Mouse (Mus musculus) kidney, embryonic 14.5 days (tissue): ENCODE measurements around the gene Nlgn1. TPM values are rescaled to one million over a fixed set of nuclear protein-coding genes. Genes with fewer than 3 reads are reported as not detected.

Experiments used
- ATAC-seq: fragments of 200-750 bp; cut with Nextera tagmentation; 2 replicates; pipeline ENCODE4 v1.8.0; 2017; ENCODE audit warnings: moderate number of reproducible peaks, mild to moderate bottlenecking, moderate TSS enrichment, moderate library complexity; ENCODE audit not compliant: low FRiP score, low TSS enrichment
- H3K27ac ChIP-seq: fragments of 300-500 bp; sonication (generic); 2 replicates; pipeline ENCODE4 v1.5.1; 2014; ENCODE audit warnings: low read depth, mild to moderate bottlenecking, low read length, moderate library complexity, mixed read lengths
- H3K27me3 ChIP-seq: fragments of 300-500 bp; sonication (generic); 2 replicates; pipeline ENCODE4 v1.6.1; 2014; ENCODE audit warnings: mild to moderate bottlenecking, low read length; ENCODE audit not compliant: control insufficient read depth, insufficient read depth
- H3K36me3 ChIP-seq: fragments of 300-500 bp; sonication (generic); 2 replicates; pipeline ENCODE4 v1.6.1; 2014; ENCODE audit warnings: low read length, mixed read lengths; ENCODE audit not compliant: control insufficient read depth, insufficient read depth
- H3K4me1 ChIP-seq: fragments of 300-500 bp; sonication (generic); 2 replicates; pipeline ENCODE4 v1.6.1; 2014; ENCODE audit warnings: low read length, mixed read lengths; ENCODE audit not compliant: control insufficient read depth, insufficient read depth
- H3K4me2 ChIP-seq: fragments of 300-500 bp; sonication (generic); replicated peaks from 2 replicates; pipeline ENCODE4 v1.6.1; 2014; ENCODE audit warnings: low read depth, mild to moderate bottlenecking, low read length
- H3K4me3 ChIP-seq: fragments of 300-500 bp; sonication (generic); 2 replicates; pipeline ENCODE4 v1.5.1; 2014; ENCODE audit warnings: mild to moderate bottlenecking, low read length
- H3K9ac ChIP-seq: fragments of 300-500 bp; sonication (generic); 2 replicates; pipeline ENCODE4 v1.6.1; 2014; ENCODE audit warnings: low read depth, mild to moderate bottlenecking, low read length, moderate library complexity
- H3K9me3 ChIP-seq: fragments of 300-500 bp; sonication (generic); 2 replicates; pipeline ENCODE4 v1.6.1; 2016; ENCODE audit warnings: low read length; ENCODE audit not compliant: control insufficient read depth
- WGBS: fragments of 180-500 bp; shearing (Covaris S2); extraction: QIAGEN DNeasy Blood & Tissue Kit; methylation state at CpG from one replicate; pipeline ENCODE4 v1.1.7; 2014; 5-methylcytosine and 5-hydroxymethylcytosine counted together
- polyA plus RNA-seq: library from polyadenylated mRNA; unstranded; fragments of >200 nt; fragmentation: Nextera tagmentation; extraction: Ambion mirVana; gene quantifications from 2 replicates; pipeline ENCODE4 v1.2.1, GENCODE M21; 2014

Nlgn1 gene
- polyA plus RNA-seq, 1 experiment from 2014 or later: 1.5 TPM

GRCm38 (mm10) chr3:25426931-25427330, 905.3 kb downstream of the Nlgn1 start:
- Histone ChIP-seq H3K4me2 (no peak overlapping the region), H3K27ac (no peak overlapping the region), H3K9ac (no peak overlapping the region), H3K36me3 (no peaks in the 10 kb centered on the region), H3K4me3 (no peak overlapping the region), H3K4me1 (no peaks in the 10 kb centered on the region), H3K9me3 (no peaks in the 10 kb centered on the region), H3K27me3 (no peaks in the 10 kb centered on the region)
- ATAC-seq: no peak

GRCm38 (mm10) chr3:25412003-25412402, 920.3 kb downstream of the Nlgn1 start:
- no peak overlapping the region for H3K4me3 ChIP-seq
- no peak overlapping the region for H3K4me2 ChIP-seq
- no peak overlapping the region for H3K27ac ChIP-seq
- no peaks in the 10 kb centered on the region for H3K4me1 ChIP-seq
- H3K27me3 ChIP-seq: no peaks in the 10 kb centered on the region
- WGBS: 88% methylated on average over 4 of the region's 4 CpGs
- no peak overlapping the region for H3K9ac ChIP-seq
- no peak for ATAC-seq
- no peaks in the 10 kb centered on the region for H3K36me3 ChIP-seq
- H3K9me3 ChIP-seq: no peaks in the 10 kb centered on the region
